ENCODE assay signal across 10 mouse cellular contexts in genomic region chr17:27131240-27131665, GRCm38 (mm10). TPM values are rescaled to one million over a fixed set of nuclear protein-coding genes. Genes with fewer than 3 reads are reported as not detected.
DNase-seq lines count a peak whose midpoint lies in the region; ATAC-seq and TF ChIP-seq lines count a peak whose summit lies in the region.
"Had no signal": no experiment of that assay in that cellular context is flagged by ENCODE, and none has a peak within 500 bp of the region (broad histone marks: within the 10 kb centered on the region; RNA-seq: fewer than 3 reads in every experiment).

No protein-coding gene starts in this region.

- DNase-seq in hindbrain, embryonic 14.5 days (ENCODE audit: low spot score) = no peak
- no peak for DNase-seq in hindbrain, embryonic 11.5 days (ENCODE audit: low spot score)
- peak; percentile 64 to 65 for DNase-seq in right cerebral cortex, adult 2 months (ENCODE audit: low spot score in 2 of 2)
- DNase-seq in right cerebral cortex, postnatal 14 days = no peak
- DNase-seq in c-Kit-positive CD71-positive TER-119-positive erythroid progenitor cells, embryonic 14.5 days (ENCODE audit: low spot score) = no peak
- DNase-seq: kidney, postnatal 25 days; liver, postnatal 0 days; thymus, postnatal 36 days had no signal

- no peak for ATAC-seq in hindbrain, embryonic 14.5 days (ENCODE audit: low FRiP score)
- no peak for ATAC-seq in hindbrain, embryonic 11.5 days (ENCODE audit: low FRiP score)
- no peak for ATAC-seq in liver, embryonic 12.5 days
- ATAC-seq: liver, postnatal 0 days had no signal

- no peaks in the 10 kb centered on the region for H3K36me3 ChIP-seq in hindbrain, embryonic 14.5 days (replicated peaks; ENCODE audit: control insufficient read depth, insufficient read depth)
- no peaks in the 10 kb centered on the region for H3K36me3 ChIP-seq in hindbrain, embryonic 11.5 days (ENCODE audit: control insufficient read depth, insufficient read depth, low read length)
- H3K36me3 ChIP-seq in liver, embryonic 12.5 days = peaks cover 30% of the 10 kb centered on the region

- WGBS in hindbrain, embryonic 14.5 days = 83% methylated on average over 10 of the region's 10 CpGs
- WGBS in hindbrain, embryonic 11.5 days = 86% methylated on average over 10 of the region's 10 CpGs
- 82% methylated on average over 10 of the region's 10 CpGs for WGBS in liver, embryonic 12.5 days (ENCODE audit: insufficient replicate concordance)

- no peak for TF ChIP-seq POLR2A in cortical plate, adult 2 months (IDR thresholded peaks at IDR 0.05; ENCODE audit: extremely low read depth, insufficient read depth, low read length)

- no peaks in the 10 kb centered on the region for H3K9me3 ChIP-seq in hindbrain, embryonic 14.5 days (ENCODE audit: control insufficient read depth, low read length)
- H3K9me3 ChIP-seq in hindbrain, embryonic 11.5 days (ENCODE audit: control insufficient read depth, low read length) = no peaks in the 10 kb centered on the region
- H3K9me3 ChIP-seq in liver, embryonic 12.5 days (replicated peaks) = no peaks in the 10 kb centered on the region

- no peak overlapping the region for H3K4me2 ChIP-seq in hindbrain, embryonic 14.5 days (replicated peaks)
- H3K4me2 ChIP-seq in hindbrain, embryonic 11.5 days (replicated peaks; ENCODE audit: low read depth, low read length) = no peak overlapping the region
- no peak overlapping the region for H3K4me2 ChIP-seq in liver, embryonic 12.5 days

- H3K4me1 ChIP-seq in hindbrain, embryonic 14.5 days (replicated peaks; ENCODE audit: control insufficient read depth, insufficient read depth, low read length) = peaks cover 50% of the 10 kb centered on the region
- peaks cover 4% of the 10 kb centered on the region for H3K4me1 ChIP-seq in hindbrain, embryonic 11.5 days (replicated peaks; ENCODE audit: control insufficient read depth, insufficient read depth, low read length)
- H3K4me1 ChIP-seq in cortical plate, adult 2 months (ENCODE audit: control insufficient read depth, insufficient read depth, low read length) = peaks cover 15% of the 10 kb centered on the region
- H3K4me1 ChIP-seq in liver, embryonic 12.5 days = peaks cover 64% of the 10 kb centered on the region

- TF ChIP-seq CTCF in cortical plate, adult 2 months (IDR thresholded peaks at IDR 0.05; ENCODE audit: extremely low read depth, insufficient read depth, low read length) = no peak

- H3K9ac ChIP-seq in hindbrain, embryonic 14.5 days = 0 out of 2 replicates have a peak overlapping the region, but pooled peaks have one; percentile 2
- H3K9ac ChIP-seq in hindbrain, embryonic 11.5 days (ENCODE audit: low read depth, low read length) = no peak overlapping the region
- no peak overlapping the region for H3K9ac ChIP-seq in liver, embryonic 12.5 days
- H3K9ac ChIP-seq: liver, postnatal 0 days had no signal

- H3K27me3 ChIP-seq in hindbrain, embryonic 14.5 days (ENCODE audit: control insufficient read depth, insufficient read depth, low read length) = 0 out of 2 replicates have a peak, but pooled peaks cover 3% of the 10 kb centered on the region
- no peaks in the 10 kb centered on the region for H3K27me3 ChIP-seq in hindbrain, embryonic 11.5 days (ENCODE audit: control insufficient read depth, insufficient read depth, low read length)
- no peaks in the 10 kb centered on the region for H3K27me3 ChIP-seq in liver, embryonic 12.5 days (replicated peaks)

- H3K4me3 ChIP-seq in hindbrain, embryonic 14.5 days (replicated peaks; ENCODE audit: low read length) = no peak overlapping the region
- H3K4me3 ChIP-seq in hindbrain, embryonic 11.5 days (ENCODE audit: low read depth, low read length) = no peak overlapping the region
- H3K4me3 ChIP-seq in cortical plate, adult 2 months (ENCODE audit: insufficient read depth, low read length) = no peak overlapping the region
- H3K4me3 ChIP-seq in liver, embryonic 12.5 days = no peak overlapping the region

- H3K27ac ChIP-seq in hindbrain, embryonic 14.5 days = no peak overlapping the region
- H3K27ac ChIP-seq in hindbrain, embryonic 11.5 days (ENCODE audit: low read depth, low read length) = no peak overlapping the region
- H3K27ac ChIP-seq in cortical plate, adult 2 months (ENCODE audit: insufficient read depth, low read length) = peak overlapping the region; percentile 70; the same call in 1 of the 2 replicates
- H3K27ac ChIP-seq in liver, embryonic 12.5 days = no peak overlapping the region

RNA-seq across cellular contexts. Expression of gene Uqcc2, which starts 2.5 kb away (rescaled TPM):
- polyA plus RNA-seq in hindbrain, embryonic 14.5 days (2014; fragmentation: Nextera tagmentation; extraction: Ambion mirVana) = 359 and 406 TPM in 2 replicates
- polyA plus RNA-seq in hindbrain, embryonic 11.5 days (2014; fragmentation: Nextera tagmentation; extraction: Ambion mirVana) = 326 and 345 TPM in 2 replicates
- polyA plus RNA-seq in cortical plate, adult 2 months (2012; rRNA removed) = 438 and 459 TPM in 2 replicates
- 254 and 262 TPM in 2 replicates for polyA plus RNA-seq in liver, embryonic 12.5 days (2016; fragmentation: Nextera tagmentation; extraction: Ambion mirVana)

RNA-seq across cellular contexts. Expression of gene Ip6k3, which starts 36.3 kb away (rescaled TPM):
- polyA plus RNA-seq in hindbrain, embryonic 14.5 days (2014; fragmentation: Nextera tagmentation; extraction: Ambion mirVana) = 0.60 and 0.80 TPM in 2 replicates
- polyA plus RNA-seq in hindbrain, embryonic 11.5 days (2014; fragmentation: Nextera tagmentation; extraction: Ambion mirVana) = 0.23 and 0.49 TPM in 2 replicates
- polyA plus RNA-seq in cortical plate, adult 2 months (2012; rRNA removed) = 1.0 and 1.1 TPM in 2 replicates
- 0.13 TPM in 1 of 2 replicates, not detected in the other for polyA plus RNA-seq in liver, embryonic 12.5 days (2016; fragmentation: Nextera tagmentation; extraction: Ambion mirVana)

Comparison
In these comparisons a context has a peak if more than half of its experiments do, and no peak if none do; other contexts are left out.
1. DNase-seq: peak in right cerebral cortex, adult 2 months (2 of 2); none in hindbrain, embryonic 14.5 days (single experiment), hindbrain, embryonic 11.5 days (single experiment), right cerebral cortex, postnatal 14 days (single experiment) and c-Kit-positive CD71-positive TER-119-positive erythroid progenitor cells, embryonic 14.5 days (single experiment).